Mouse (Mus musculus): ENCODE results near the gene Megf6. TPM values are rescaled to one million over a fixed set of nuclear protein-coding genes. Genes with fewer than 3 reads are reported as not detected.

Gene Megf6
- total and polyA plus RNA-seq, 2 experiments: 0.28 to 1.4 TPM

DNA sequence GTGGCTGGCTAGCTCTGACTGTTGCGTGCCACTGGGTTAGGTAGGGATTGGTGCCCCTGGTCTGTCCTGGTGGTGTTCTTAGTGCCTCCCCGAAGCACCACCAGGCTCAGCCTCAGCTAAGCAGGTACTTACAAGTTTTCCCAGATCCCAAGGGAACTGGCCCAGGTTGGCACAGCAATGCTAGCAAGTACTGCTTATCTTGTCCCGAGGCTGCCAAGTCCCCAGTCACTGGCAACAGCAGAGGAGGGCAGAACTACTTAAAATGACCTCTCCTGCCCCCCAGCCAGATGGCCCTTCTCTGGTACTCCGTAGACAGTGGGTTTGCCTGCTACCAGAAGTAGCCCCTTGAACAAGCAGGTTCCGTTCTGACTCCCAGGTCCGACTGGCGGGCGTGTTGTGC is 68.7 kb downstream of the Megf6 start:
- Histone ChIP-seq H3K27ac (replicated peaks; ENCODE audit: insufficient read depth, low read depth, low read length) (no peak overlapping the region), H3K27me3 (ENCODE audit: control insufficient read depth, insufficient read depth, low read length) (0 out of 2 replicates have a peak, but pooled peaks cover 2% of the 10 kb centered on the region), H3K4me1 (ENCODE audit: control insufficient read depth, insufficient read depth, low read length) (no peaks in the 10 kb centered on the region), H3K4me3 (ENCODE audit: insufficient read depth, low read depth, low read length) (no peak overlapping the region), H3K9ac (ENCODE audit: low read depth, low read length) (no peak overlapping the region), H3K36me3 (ENCODE audit: control insufficient read depth, insufficient read depth, low read length) (no peaks in the 10 kb centered on the region), H3K79me2 (ENCODE audit: control insufficient read depth, insufficient read depth, low read length) (no peaks in the 10 kb centered on the region)
- WGBS: 82% methylated on average over 8 of the region's 8 CpGs
- no peak for DNase-seq (ENCODE audit: extremely low read depth, low read depth, low spot score)
- TF ChIP-seq CTCF (IDR thresholded peaks at IDR 0.05; ENCODE audit: low read depth, low read length) (no peak), POLR2A (IDR thresholded peaks at IDR 0.05; ENCODE audit: extremely low read depth, insufficient read depth, low read length) (no peak)

DNA sequence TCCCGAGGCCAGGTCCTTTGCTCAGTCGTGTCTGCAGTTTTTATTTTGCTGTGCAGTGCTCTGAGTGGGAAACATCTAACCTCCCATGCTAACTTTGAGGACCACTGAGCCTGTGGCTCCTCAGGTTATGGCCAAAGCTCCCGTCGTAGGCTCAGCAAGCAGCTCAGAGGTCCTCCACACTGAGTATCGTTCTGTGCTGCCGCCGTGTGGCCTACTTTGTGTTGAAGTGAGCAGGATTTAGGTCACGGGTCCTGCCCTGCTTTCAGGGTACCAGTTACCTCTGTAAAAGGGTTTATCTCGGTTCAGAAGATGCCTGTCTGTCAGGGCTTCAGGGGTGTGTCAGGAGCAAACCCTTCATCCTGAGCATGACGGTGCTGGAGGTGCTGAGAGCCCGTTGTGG is 70.1 kb downstream of the Megf6 start:
- no peaks in the 10 kb centered on the region for H3K4me1 ChIP-seq (ENCODE audit: control insufficient read depth, insufficient read depth, low read length)
- 0 out of 2 replicates have a peak, but pooled peaks cover 2% of the 10 kb centered on the region for H3K27me3 ChIP-seq (ENCODE audit: control insufficient read depth, insufficient read depth, low read length)
- no peak overlapping the region for H3K9ac ChIP-seq (ENCODE audit: low read depth, low read length)
- H3K27ac ChIP-seq (replicated peaks; ENCODE audit: insufficient read depth, low read depth, low read length): no peak overlapping the region
- no peaks in the 10 kb centered on the region for H3K79me2 ChIP-seq (ENCODE audit: control insufficient read depth, insufficient read depth, low read length)
- H3K4me3 ChIP-seq (ENCODE audit: insufficient read depth, low read depth, low read length): no peak overlapping the region
- H3K36me3 ChIP-seq (ENCODE audit: control insufficient read depth, insufficient read depth, low read length): no peaks in the 10 kb centered on the region
- TF ChIP-seq CTCF (IDR thresholded peaks at IDR 0.05; ENCODE audit: low read depth, low read length) (no peak), POLR2A (IDR thresholded peaks at IDR 0.05; ENCODE audit: extremely low read depth, insufficient read depth, low read length) (no peak)
- 57% methylated on average over 11 of the region's 11 CpGs for WGBS
- no peak for DNase-seq (ENCODE audit: extremely low read depth, low read depth, low spot score)

DNA sequence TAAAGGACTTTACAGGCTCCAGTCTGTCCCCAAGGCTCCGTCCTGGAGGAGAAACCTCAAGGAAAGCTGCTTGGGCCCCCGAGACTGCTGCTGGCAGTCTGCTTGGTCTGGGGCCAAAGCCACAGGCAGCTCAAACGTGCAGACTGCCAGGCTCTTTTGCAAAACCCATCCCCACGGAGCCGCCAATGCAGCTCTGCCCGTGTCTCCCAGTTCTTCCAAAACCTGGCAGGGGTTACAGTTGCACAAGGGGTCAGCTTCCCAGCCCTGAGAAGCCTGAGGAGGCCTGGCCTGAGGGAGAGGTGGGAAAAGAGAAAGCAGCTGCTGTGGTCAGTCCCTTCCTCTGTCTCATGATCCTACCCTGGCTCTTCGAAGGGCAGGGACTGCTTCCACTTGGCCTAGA is 74.8 kb downstream of the Megf6 start:
- TF ChIP-seq CTCF (IDR thresholded peaks at IDR 0.05; ENCODE audit: low read depth, low read length): no peak
- TF ChIP-seq POLR2A (IDR thresholded peaks at IDR 0.05; ENCODE audit: extremely low read depth, insufficient read depth, low read length): no peak
- H3K27ac ChIP-seq (replicated peaks; ENCODE audit: insufficient read depth, low read depth, low read length): no peak overlapping the region
- no peak for DNase-seq (ENCODE audit: extremely low read depth, low read depth, low spot score)
- H3K79me2 ChIP-seq (ENCODE audit: control insufficient read depth, insufficient read depth, low read length): no peaks in the 10 kb centered on the region
- H3K4me1 ChIP-seq (ENCODE audit: control insufficient read depth, insufficient read depth, low read length): no peaks in the 10 kb centered on the region
- WGBS: 77% methylated on average over 7 of the region's 7 CpGs
- no peak overlapping the region for H3K9ac ChIP-seq (ENCODE audit: low read depth, low read length)
- no peak overlapping the region for H3K4me3 ChIP-seq (ENCODE audit: insufficient read depth, low read depth, low read length)
- H3K27me3 ChIP-seq (ENCODE audit: control insufficient read depth, insufficient read depth, low read length): no peaks in the 10 kb centered on the region
- H3K36me3 ChIP-seq (ENCODE audit: control insufficient read depth, insufficient read depth, low read length): no peaks in the 10 kb centered on the region

DNA sequence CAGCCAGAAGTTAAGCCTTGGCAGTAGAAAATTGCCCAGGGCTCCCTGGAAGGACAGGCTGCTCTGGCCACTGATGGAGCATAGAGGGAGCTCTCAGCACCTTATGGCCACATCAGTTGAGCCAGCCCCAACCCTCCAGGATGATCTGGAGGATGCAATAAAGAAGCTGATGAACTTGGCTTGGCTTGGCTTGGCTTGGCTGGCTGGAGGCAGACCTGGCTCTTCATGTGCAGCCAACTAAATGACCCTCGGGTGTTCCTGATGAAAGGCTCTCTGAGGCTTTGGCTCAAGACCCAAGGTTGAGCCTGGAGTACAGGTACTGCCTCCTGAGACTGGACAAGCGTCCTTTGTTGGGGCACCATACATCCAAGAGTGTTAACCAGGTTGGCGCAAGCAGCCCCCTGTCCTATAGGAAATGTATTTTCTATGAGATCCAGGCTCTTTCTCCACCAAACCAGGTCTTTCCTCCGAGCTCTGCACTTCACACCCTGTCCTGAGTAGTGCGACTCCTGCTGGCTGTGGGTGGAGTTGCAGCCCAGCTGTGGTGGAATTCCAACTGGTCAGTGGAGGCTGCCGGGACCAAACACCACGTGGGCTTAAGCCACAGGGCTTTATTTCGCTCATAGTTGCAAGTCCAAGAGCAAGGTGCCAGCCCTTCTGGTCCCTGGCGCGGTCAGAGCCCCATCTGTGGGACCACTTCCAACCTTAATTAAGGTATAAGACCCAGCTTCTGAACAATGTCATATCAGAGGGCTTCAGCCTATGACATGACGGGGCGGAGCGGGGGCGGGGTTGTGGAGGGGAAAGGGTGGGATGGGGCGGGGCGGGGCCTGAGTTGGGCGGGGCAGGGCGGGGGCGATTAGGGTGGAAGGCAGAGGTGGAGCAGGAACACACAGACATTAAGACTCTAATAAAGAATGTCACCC is 75.8 kb downstream of the Megf6 start:
- H3K27ac ChIP-seq (replicated peaks; ENCODE audit: insufficient read depth, low read depth, low read length): no peak overlapping the region
- no peaks in the 10 kb centered on the region; the same call in 1 of the 2 replicates for H3K4me1 ChIP-seq (ENCODE audit: control insufficient read depth, insufficient read depth, low read length)
- 12% methylated on average over 18 of the region's 19 CpGs for WGBS
- H3K79me2 ChIP-seq (ENCODE audit: control insufficient read depth, insufficient read depth, low read length): no peaks in the 10 kb centered on the region
- peak; percentile 58 for DNase-seq (ENCODE audit: extremely low read depth, low read depth, low spot score)
- peak overlapping the region; percentile 7; the same call in 1 of the 2 replicates for H3K9ac ChIP-seq (ENCODE audit: low read depth, low read length)
- H3K4me3 ChIP-seq (ENCODE audit: insufficient read depth, low read depth, low read length): peak overlapping the region; percentile 2; the same call in 1 of the 2 replicates
- no peaks in the 10 kb centered on the region for H3K27me3 ChIP-seq (ENCODE audit: control insufficient read depth, insufficient read depth, low read length)
- H3K36me3 ChIP-seq (ENCODE audit: control insufficient read depth, insufficient read depth, low read length): no peaks in the 10 kb centered on the region
- TF ChIP-seq POLR2A (IDR thresholded peaks at IDR 0.05; ENCODE audit: extremely low read depth, insufficient read depth, low read length): no peak
- peak; percentile 99 for TF ChIP-seq CTCF (IDR thresholded peaks at IDR 0.05; ENCODE audit: low read depth, low read length)

DNA sequence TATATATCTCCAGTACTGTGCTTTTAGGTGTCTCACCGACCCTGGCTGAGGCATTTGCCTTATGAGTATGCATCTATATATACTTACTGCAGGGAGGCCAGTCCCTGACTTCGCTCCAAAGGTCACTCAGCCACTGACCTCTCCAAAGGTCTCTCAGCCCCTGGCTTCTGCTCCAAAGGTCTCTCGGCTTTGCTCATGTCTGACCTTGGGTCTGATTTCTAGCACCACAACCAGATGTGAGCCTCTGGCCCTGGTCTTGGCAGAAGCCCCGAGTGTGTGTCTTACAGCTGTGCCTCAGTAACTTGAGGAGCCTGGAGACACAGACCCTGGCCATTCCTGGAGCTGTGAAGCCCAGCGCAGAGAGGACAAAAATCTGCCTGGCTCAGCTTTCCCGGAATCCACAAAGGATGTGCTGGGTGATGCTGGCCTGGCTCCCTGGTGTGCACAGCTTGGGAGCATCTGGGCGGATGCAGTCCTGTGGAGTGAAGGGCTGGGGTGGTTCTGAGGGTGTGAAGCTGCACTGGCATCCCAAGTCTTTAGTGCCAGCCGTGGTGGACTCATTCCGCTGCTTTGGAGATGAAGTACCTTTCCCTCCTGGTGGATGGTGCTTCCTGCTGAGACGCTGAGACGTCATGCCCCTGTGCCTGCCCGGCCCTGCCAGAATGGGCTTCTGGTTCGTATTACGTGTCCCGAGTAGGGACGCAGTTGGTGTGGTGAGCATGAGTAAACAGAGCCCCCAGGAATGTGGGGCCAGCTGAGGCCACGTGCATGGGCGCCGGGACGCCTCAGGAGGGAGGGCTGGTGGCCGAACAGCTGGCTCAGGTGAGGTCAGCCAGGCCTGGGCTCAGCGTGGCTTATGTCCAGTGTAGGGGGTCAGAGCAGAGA is 76.9 kb downstream of the Megf6 start:
- Histone ChIP-seq H3K27me3 (ENCODE audit: control insufficient read depth, insufficient read depth, low read length) (no peaks in the 10 kb centered on the region), H3K79me2 (ENCODE audit: control insufficient read depth, insufficient read depth, low read length) (no peaks in the 10 kb centered on the region), H3K27ac (replicated peaks; ENCODE audit: insufficient read depth, low read depth, low read length) (no peak overlapping the region), H3K4me1 (ENCODE audit: control insufficient read depth, insufficient read depth, low read length) (no peaks in the 10 kb centered on the region; the same call in 1 of the 2 replicates), H3K4me3 (ENCODE audit: insufficient read depth, low read depth, low read length) (no peak overlapping the region), H3K9ac (ENCODE audit: low read depth, low read length) (no peak overlapping the region), H3K36me3 (ENCODE audit: control insufficient read depth, insufficient read depth, low read length) (no peaks in the 10 kb centered on the region)
- WGBS: 69% methylated on average over 22 of the region's 22 CpGs
- no peak for TF ChIP-seq POLR2A (IDR thresholded peaks at IDR 0.05; ENCODE audit: extremely low read depth, insufficient read depth, low read length)
- TF ChIP-seq CTCF (IDR thresholded peaks at IDR 0.05; ENCODE audit: low read depth, low read length): no peak
- peak; percentile 28 for DNase-seq (ENCODE audit: extremely low read depth, low read depth, low spot score)

Data from liver, adult 2 months (tissue).